Mouse (Mus musculus) hindbrain, embryonic 16.5 days (tissue): ENCODE results near the gene Taf9b. TPM values are rescaled to one million over a fixed set of nuclear protein-coding genes. Genes with fewer than 3 reads are reported as not detected.

Experiments
- ATAC-seq: fragments of 200-750 bp; cut with Nextera tagmentation; 2 replicates; pipeline ENCODE4 v1.8.0; 2017; ENCODE audit warnings: moderate TSS enrichment, moderate library complexity
- H3K27ac ChIP-seq: fragments of 300-500 bp; sonication (generic); 2 replicates; pipeline ENCODE4 v1.5.1; 2014; ENCODE audit warnings: low read depth, mild to moderate bottlenecking, control low read depth, low read length, moderate library complexity
- H3K27me3 ChIP-seq: fragments of 300-500 bp; sonication (generic); replicated peaks from 2 replicates; pipeline ENCODE4 v1.6.1; 2014; ENCODE audit warnings: low read length; ENCODE audit not compliant: control insufficient read depth, insufficient read depth
- H3K36me3 ChIP-seq: fragments of 300-500 bp; sonication (generic); 2 replicates; pipeline ENCODE4 v1.6.1; 2014; ENCODE audit warnings: mild to moderate bottlenecking, low read length, moderate library complexity, mixed read lengths; ENCODE audit not compliant: control insufficient read depth, insufficient read depth
- H3K4me1 ChIP-seq: fragments of 300-500 bp; sonication (generic); 2 replicates; pipeline ENCODE4 v1.6.1; 2014; ENCODE audit warnings: low read depth, low read length; ENCODE audit not compliant: control insufficient read depth, insufficient read depth
- H3K4me2 ChIP-seq: fragments of 300-500 bp; sonication (generic); 2 replicates; pipeline ENCODE4 v1.6.1; 2014; ENCODE audit warnings: mild to moderate bottlenecking, low read length, control low read depth, moderate library complexity
- H3K4me3 ChIP-seq: fragments of 300-500 bp; sonication (generic); 2 replicates; pipeline ENCODE4 v1.5.1; 2014; ENCODE audit warnings: mild to moderate bottlenecking, low read length, control low read depth, moderate library complexity
- H3K9ac ChIP-seq: fragments of 300-500 bp; sonication (generic); 2 replicates; pipeline ENCODE4 v1.6.1; 2014; ENCODE audit warnings: low read depth, mild to moderate bottlenecking, control low read depth, low read length, moderate library complexity
- H3K9me3 ChIP-seq: fragments of 300-500 bp; sonication (generic); 2 replicates; pipeline ENCODE4 v1.6.1; 2014; ENCODE audit warnings: mild to moderate bottlenecking, low read length, moderate library complexity; ENCODE audit not compliant: control insufficient read depth
- WGBS: fragments of 180-500 bp; shearing (Covaris S2); extraction: QIAGEN DNeasy Blood & Tissue Kit; methylation state at CpG from one replicate; pipeline ENCODE4 v1.1.7; 2014; 5-methylcytosine and 5-hydroxymethylcytosine counted together
- polyA plus RNA-seq: library from polyadenylated mRNA; unstranded; fragments of >200 nt; fragmentation: Nextera tagmentation; extraction: Ambion mirVana; gene quantifications from 2 replicates; pipeline ENCODE4 v1.2.1, GENCODE M21; 2015

Gene Taf9b
- polyA plus RNA-seq, 1 experiment from 2014 or later = 22.0 TPM

DNA sequence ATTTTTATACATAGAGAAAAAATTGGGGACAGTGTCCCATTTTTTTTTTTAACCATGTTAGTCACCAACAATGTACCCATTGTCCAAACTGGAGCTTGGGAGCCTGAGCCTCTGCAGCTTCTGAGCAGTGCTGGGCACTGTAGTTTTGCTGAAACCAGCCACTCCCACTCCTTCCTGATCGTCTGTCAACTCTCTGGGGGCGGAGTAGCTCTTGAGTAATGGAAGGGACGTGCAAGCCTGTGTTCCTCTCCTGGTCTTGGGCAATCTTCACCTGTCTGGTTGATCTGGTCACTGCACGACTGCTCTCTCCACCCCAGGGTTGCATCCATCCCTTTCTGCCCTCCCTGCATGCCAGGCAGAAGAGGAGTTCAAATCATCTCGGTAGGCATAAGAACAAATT lies 57.0 kb downstream of the Taf9b start:
- no peak for ATAC-seq
- Histone ChIP-seq H3K9me3 (no peaks in the 10 kb centered on the region), H3K9ac (no peak overlapping the region), H3K4me1 (no peaks in the 10 kb centered on the region), H3K4me2 (no peak overlapping the region), H3K27ac (no peak overlapping the region), H3K36me3 (no peaks in the 10 kb centered on the region), H3K4me3 (no peak overlapping the region), H3K27me3 (no peaks in the 10 kb centered on the region)
- 69% methylated on average over 5 of the region's 5 CpGs for WGBS

Other genes with a start within 250 kb of the Taf9b start
- gene Magt1, start 209.3 kb downstream of the Taf9b start, polyA plus RNA-seq = 21.4 and 22.7 TPM in 2 replicates
- 384 and 412 TPM in 2 replicates for gene Cox7b, start 205.5 kb downstream of the Taf9b start, polyA plus RNA-seq
- gene Atp7a, start 193.9 kb downstream of the Taf9b start, polyA plus RNA-seq = 10.2 and 13.4 TPM in 2 replicates
- gene Tlr13, start 78.0 kb downstream of the Taf9b start, polyA plus RNA-seq = 0.21 and 0.51 TPM in 2 replicates
- 297 and 306 TPM in 2 replicates for gene Pgk1, start 34.1 kb downstream of the Taf9b start, polyA plus RNA-seq
- gene Fnd3c2, start 34.2 kb upstream of the Taf9b start, polyA plus RNA-seq = not detected in 2 replicates